Mouse (Mus musculus) cerebellum, adult 2 months (tissue): ENCODE measurements around the gene Stab2. TPM values are rescaled to one million over a fixed set of nuclear protein-coding genes. Genes with fewer than 3 reads are reported as not detected.

Experiments used
- DNase-seq, 2 experiments: peaks; one replicate each; pipeline ENCODE4 v3.0.0; 2021
- H3K27ac ChIP-seq: fragments of 200-500 bp; 2 replicates; pipeline ENCODE4 v1.5.1; 2012; ENCODE audit warnings: low read length, control low read depth, inconsistent platforms; ENCODE audit not compliant: insufficient read depth
- H3K27me3 ChIP-seq: fragments of 200-500 bp; 2 replicates; pipeline ENCODE4 v1.6.1; 2012; ENCODE audit warnings: inconsistent platforms, mild to moderate bottlenecking, low read length, moderate library complexity; ENCODE audit not compliant: control insufficient read depth, insufficient read depth
- H3K4me1 ChIP-seq: fragments of 200-500 bp; 2 replicates; pipeline ENCODE4 v1.6.1; 2011; ENCODE audit warnings: low read length; ENCODE audit not compliant: control insufficient read depth, insufficient read depth
- H3K4me3 ChIP-seq: fragments of 200-500 bp; replicated peaks from 2 replicates; pipeline ENCODE3; 2011; ENCODE audit warnings: mild to moderate bottlenecking, low read depth, low read length, control low read depth; ENCODE audit not compliant: insufficient read depth
- CTCF ChIP-seq: fragments of 200-500 bp; IDR thresholded peaks from 2 replicates; pipeline ENCODE4 v1.5.1; 2011; ENCODE audit warnings: low read depth, mild to moderate bottlenecking, control low read depth, low read length, moderate library complexity, borderline replicate concordance; ENCODE audit not compliant: insufficient read depth
- POLR2A ChIP-seq: fragments of 200-500 bp; IDR thresholded peaks from 2 replicates; pipeline ENCODE4 v1.6.1; 2011; ENCODE audit warnings: low read length, control low read depth, borderline replicate concordance; ENCODE audit not compliant: insufficient read depth
- WGBS: fragments of 180-500 bp; shearing (Covaris S2); methylation state at CpG from one replicate; pipeline ENCODE4 v1.1.7; 2018; 5-methylcytosine and 5-hydroxymethylcytosine counted together
- polyA plus RNA-seq: library from polyadenylated mRNA; depleted of rRNA; stranded (reverse); fragments of >200 nt; gene quantifications from 2 replicates; pipeline ENCODE4 v1.2.3, GENCODE M21; 2012; rRNA removed

Gene Stab2
- 0.11 and 0.16 TPM in 2 replicates for polyA plus RNA-seq

- Histone ChIP-seq H3K27ac (no peak within 1 kb of the TSS), H3K27me3 (no peaks in the 10 kb centered on the region), H3K4me3 (no peak within 1 kb of the TSS), H3K4me1 (peaks cover 4% of the 10 kb centered on the region; the same call in 1 of the 2 replicates)
- WGBS: 24% methylated on average over 8 of the region's 8 CpGs
- TF ChIP-seq POLR2A: no peak
- TF ChIP-seq CTCF: no peak
- peak; percentile 17 to 42 for DNase-seq
These were observed at the start of gene Stab2 for GRCm38 (mm10) chr10:87007385-87008214. Gene Stab2 (minus strand): TSS chr10:87008025.

- WGBS: 65% methylated on average over 4 of the region's 4 CpGs
- Histone ChIP-seq H3K4me1 (no peaks in the 10 kb centered on the region), H3K27me3 (no peaks in the 10 kb centered on the region), H3K4me3 (no peak overlapping the region), H3K27ac (no peak overlapping the region)
- no peak for DNase-seq
- TF ChIP-seq POLR2A (no peak), CTCF (no peak)
These were observed 43.9 kb upstream of the Stab2 start for GRCm38 (mm10) chr10:87051714-87052113.

GRCm38 (mm10) chr10:87049179-87049578 lies 41.4 kb upstream of the Stab2 start:
- no peaks in the 10 kb centered on the region for H3K4me1 ChIP-seq
- WGBS: 77% methylated on average over 3 of the region's 3 CpGs
- H3K27me3 ChIP-seq: no peaks in the 10 kb centered on the region
- TF ChIP-seq CTCF (no peak), POLR2A (no peak)
- H3K4me3 ChIP-seq: no peak overlapping the region
- no peak for DNase-seq
- H3K27ac ChIP-seq: no peak overlapping the region

GRCm38 (mm10) chr10:87046931-87047468 lies 39.2 kb upstream of the Stab2 start:
- H3K4me1 ChIP-seq: no peaks in the 10 kb centered on the region
- no peak overlapping the region for H3K27ac ChIP-seq
- WGBS: 91% methylated on average over 10 of the region's 10 CpGs
- no peak for TF ChIP-seq POLR2A
- TF ChIP-seq CTCF: no peak
- no peaks in the 10 kb centered on the region for H3K27me3 ChIP-seq
- H3K4me3 ChIP-seq: no peak overlapping the region
- no peak for DNase-seq

GRCm38 (mm10) chr10:87046469-87046868 lies 38.6 kb upstream of the Stab2 start:
- WGBS: 33% methylated on average over 6 of the region's 6 CpGs
- Histone ChIP-seq H3K27ac (no peak overlapping the region), H3K27me3 (no peaks in the 10 kb centered on the region), H3K4me3 (no peak overlapping the region), H3K4me1 (no peaks in the 10 kb centered on the region)
- DNase-seq: no peak
- no peak for TF ChIP-seq CTCF
- TF ChIP-seq POLR2A: no peak

- TF ChIP-seq CTCF: no peak
- TF ChIP-seq POLR2A: no peak
- Histone ChIP-seq H3K27ac (no peak overlapping the region), H3K27me3 (no peaks in the 10 kb centered on the region), H3K4me3 (no peak overlapping the region), H3K4me1 (no peaks in the 10 kb centered on the region)
- no peak for DNase-seq
- WGBS: 68% methylated on average over 3 of the region's 3 CpGs
These were observed 37.4 kb upstream of the Stab2 start for GRCm38 (mm10) chr10:87045273-87045672.

GRCm38 (mm10) chr10:87041265-87041664 lies 33.4 kb upstream of the Stab2 start:
- H3K27me3 ChIP-seq: no peaks in the 10 kb centered on the region
- no peak for DNase-seq
- H3K4me1 ChIP-seq: no peaks in the 10 kb centered on the region
- WGBS: 63% methylated on average over 7 of the region's 7 CpGs
- no peak overlapping the region for H3K4me3 ChIP-seq
- TF ChIP-seq POLR2A (no peak), CTCF (no peak)
- H3K27ac ChIP-seq: no peak overlapping the region

GRCm38 (mm10) chr10:87039800-87040199 lies 32.0 kb upstream of the Stab2 start:
- 93% methylated on average over 3 of the region's 3 CpGs for WGBS
- TF ChIP-seq CTCF (no peak), POLR2A (no peak)

More at GRCm38 (mm10) chr10:87039800-87040199, 32.0 kb upstream of the Stab2 start:
- H3K4me3 ChIP-seq: no peak overlapping the region
- H3K4me1 ChIP-seq: no peaks in the 10 kb centered on the region
- no peak overlapping the region for H3K27ac ChIP-seq
- no peaks in the 10 kb centered on the region for H3K27me3 ChIP-seq
- DNase-seq: no peak
